Mouse (Mus musculus) testis, adult 2 months (tissue): ENCODE data around the gene Phactr2. TPM values are rescaled to one million over a fixed set of nuclear protein-coding genes. Genes with fewer than 3 reads are reported as not detected.

Source experiments
- H3K27ac ChIP-seq: fragments of 200-500 bp; 2 replicates; pipeline ENCODE4 v1.5.1; 2012; ENCODE audit warnings: low read depth, low read length; ENCODE audit not compliant: control insufficient read depth, insufficient read depth
- H3K27me3 ChIP-seq: fragments of 200-500 bp; 2 replicates; pipeline ENCODE4 v1.6.1; 2012; ENCODE audit warnings: mild to moderate bottlenecking, low read length, moderate library complexity; ENCODE audit not compliant: control insufficient read depth, insufficient read depth
- H3K36me3 ChIP-seq: fragments of 200-500 bp; 2 replicates; pipeline ENCODE4 v1.6.1; 2012; ENCODE audit warnings: mild to moderate bottlenecking, low read length; ENCODE audit not compliant: control insufficient read depth, insufficient read depth
- H3K4me1 ChIP-seq: fragments of 200-500 bp; 2 replicates; pipeline ENCODE4 v1.6.1; 2012; ENCODE audit warnings: low read length; ENCODE audit not compliant: control insufficient read depth, insufficient read depth
- H3K4me3 ChIP-seq: fragments of 200-500 bp; 2 replicates; pipeline ENCODE4 v1.5.1; 2012; ENCODE audit warnings: low read depth, mild to moderate bottlenecking, low read length, moderate library complexity, mixed read lengths; ENCODE audit not compliant: control insufficient read depth
- CTCF ChIP-seq: fragments of 200-500 bp; IDR thresholded peaks from 2 replicates; pipeline ENCODE4 v1.5.1; 2012; ENCODE audit warnings: low read depth, mild to moderate bottlenecking, inconsistent platforms, low read length, moderate library complexity; ENCODE audit not compliant: control insufficient read depth, insufficient read depth, insufficient replicate concordance
- POLR2A ChIP-seq: fragments of 200-500 bp; IDR thresholded peaks from 2 replicates; pipeline ENCODE4 v1.6.1; 2012; ENCODE audit warnings: low read depth, mild to moderate bottlenecking, inconsistent platforms, low read length, moderate library complexity; ENCODE audit not compliant: control insufficient read depth
- polyA plus RNA-seq: library from polyadenylated mRNA; depleted of rRNA; stranded (reverse); fragments of >200 nt; gene quantifications from 2 replicates; pipeline ENCODE4 v1.2.3, GENCODE M21; 2012

Gene Phactr2
- polyA plus RNA-seq, 1 experiment, result 3.5 TPM

DNA sequence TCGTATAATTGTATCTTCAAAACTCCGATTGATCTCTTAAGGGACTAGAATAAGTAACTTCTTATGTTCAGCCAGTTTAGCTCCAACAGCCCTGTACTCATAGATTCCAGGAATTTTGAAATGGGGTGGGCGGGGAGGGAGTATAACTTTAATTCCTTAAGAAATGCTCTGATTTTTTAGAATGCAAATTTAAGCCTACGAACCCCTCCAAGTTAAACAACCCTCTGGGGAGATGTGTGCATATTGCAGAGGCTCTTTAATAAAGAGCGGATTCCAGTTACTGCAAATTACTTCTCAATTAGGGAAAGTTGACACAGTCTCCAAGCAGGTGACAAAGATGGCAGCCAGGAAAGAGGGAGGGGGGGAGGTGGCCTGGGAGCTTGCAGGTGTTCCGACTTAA lies 138.4 kb downstream of the Phactr2 start:
- no peaks in the 10 kb centered on the region for H3K36me3 ChIP-seq
- no peaks in the 10 kb centered on the region for H3K27me3 ChIP-seq
- TF ChIP-seq POLR2A (no peak), CTCF (no peak)
- H3K4me3 ChIP-seq, result no peak overlapping the region
- no peaks in the 10 kb centered on the region for H3K4me1 ChIP-seq
- H3K27ac ChIP-seq, result no peak overlapping the region

DNA sequence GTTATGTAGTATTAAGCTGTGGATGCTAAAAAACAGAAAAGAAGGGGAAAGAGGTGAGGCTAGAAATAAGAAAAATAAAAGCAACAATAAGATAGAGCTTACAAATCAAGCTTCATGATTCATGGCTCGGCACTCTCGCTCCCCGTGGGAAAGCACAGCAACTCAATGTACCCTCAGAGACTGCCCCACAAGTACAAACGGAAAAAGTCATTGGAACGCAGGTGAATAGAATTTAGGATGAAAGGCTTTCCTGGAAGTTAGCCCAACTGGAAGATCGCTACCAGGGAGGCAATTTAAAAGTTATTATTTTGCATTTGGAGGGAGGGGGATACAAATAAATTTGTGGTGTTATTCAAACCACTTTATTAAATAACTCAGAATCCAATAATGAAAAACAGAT lies 138.9 kb downstream of the Phactr2 start:
- TF ChIP-seq POLR2A (no peak), CTCF (no peak)
- no peaks in the 10 kb centered on the region for H3K4me1 ChIP-seq
- H3K4me3 ChIP-seq, result no peak overlapping the region
- H3K36me3 ChIP-seq, result no peaks in the 10 kb centered on the region
- H3K27ac ChIP-seq, result no peak overlapping the region
- H3K27me3 ChIP-seq, result no peaks in the 10 kb centered on the region

DNA sequence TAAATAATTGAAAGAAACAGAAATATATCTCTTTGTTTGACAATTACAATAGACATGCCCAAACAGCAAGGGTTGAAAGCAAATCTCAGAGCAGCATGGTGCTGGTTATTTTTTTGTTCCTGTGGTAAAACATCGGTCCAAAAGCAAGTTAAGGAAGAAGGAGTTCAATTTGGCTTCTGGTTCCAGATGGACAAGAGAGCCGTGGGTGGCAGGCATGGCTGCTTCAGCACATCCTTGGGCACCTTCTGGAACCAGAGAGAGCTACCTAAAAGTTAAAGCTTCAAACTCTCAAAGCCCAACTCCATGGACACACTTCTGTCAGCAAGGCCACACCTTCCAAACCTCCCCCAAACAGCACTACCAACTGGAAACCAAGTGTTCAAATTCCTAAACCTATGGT lies 140.4 kb downstream of the Phactr2 start:
- Histone ChIP-seq H3K4me3 (no peak overlapping the region), H3K27ac (no peak overlapping the region), H3K36me3 (no peaks in the 10 kb centered on the region), H3K4me1 (no peaks in the 10 kb centered on the region), H3K27me3 (no peaks in the 10 kb centered on the region)
- TF ChIP-seq CTCF (no peak), POLR2A (no peak)

DNA sequence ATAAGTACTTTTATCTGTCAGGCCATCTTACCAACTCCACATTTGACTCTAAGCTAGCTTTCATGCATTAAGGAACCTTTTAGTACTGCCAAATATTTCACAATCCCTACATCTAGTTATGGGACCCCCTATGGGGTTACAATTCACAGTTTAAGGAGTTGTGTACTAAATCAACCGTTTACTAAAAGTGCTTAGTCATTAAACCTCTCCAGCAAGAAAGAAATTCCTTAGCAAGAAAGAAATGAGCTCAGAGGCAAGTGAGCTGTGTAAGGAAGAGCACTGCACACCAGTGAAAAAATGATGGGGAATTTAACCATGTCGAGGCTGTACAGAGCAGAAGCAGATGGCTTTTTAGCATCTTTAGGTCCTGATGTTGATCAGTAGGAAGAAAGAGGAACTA lies 141.2 kb downstream of the Phactr2 start:
- H3K4me3 ChIP-seq, result no peak overlapping the region
- no peak for TF ChIP-seq POLR2A
- TF ChIP-seq CTCF, result no peak
- H3K4me1 ChIP-seq, result no peaks in the 10 kb centered on the region
- no peak overlapping the region for H3K27ac ChIP-seq
- H3K36me3 ChIP-seq, result no peaks in the 10 kb centered on the region
- no peaks in the 10 kb centered on the region for H3K27me3 ChIP-seq

DNA sequence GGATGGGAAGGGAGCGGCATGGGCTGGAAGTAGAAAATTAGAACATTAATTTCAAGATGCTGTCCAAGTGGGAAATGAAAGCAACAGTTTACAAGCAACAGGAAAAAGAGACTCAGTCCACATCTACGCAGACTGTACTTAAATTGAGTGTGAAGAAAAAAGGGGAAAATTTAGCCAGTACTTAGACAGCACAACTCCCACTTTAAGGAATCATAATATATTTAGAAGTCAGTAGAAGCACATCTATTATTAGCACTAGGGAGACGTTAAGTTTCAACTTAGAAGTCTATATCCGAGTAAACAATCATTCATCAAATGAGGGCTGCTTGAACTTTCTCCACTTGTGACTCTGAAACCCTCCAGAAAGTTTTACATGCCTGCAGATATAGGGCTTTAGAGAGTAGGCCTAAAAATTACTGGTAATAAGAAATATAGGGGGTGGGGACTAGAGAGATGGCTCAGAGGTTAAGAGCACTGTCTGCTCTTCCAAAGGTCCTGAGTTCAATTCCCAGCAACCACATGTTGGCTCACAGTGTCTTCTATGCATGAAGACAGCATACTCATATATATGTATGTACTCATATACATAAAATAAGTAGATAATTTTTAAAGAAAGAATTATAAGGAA lies 142.7 kb downstream of the Phactr2 start:
- no peak overlapping the region for H3K27ac ChIP-seq

DNA sequence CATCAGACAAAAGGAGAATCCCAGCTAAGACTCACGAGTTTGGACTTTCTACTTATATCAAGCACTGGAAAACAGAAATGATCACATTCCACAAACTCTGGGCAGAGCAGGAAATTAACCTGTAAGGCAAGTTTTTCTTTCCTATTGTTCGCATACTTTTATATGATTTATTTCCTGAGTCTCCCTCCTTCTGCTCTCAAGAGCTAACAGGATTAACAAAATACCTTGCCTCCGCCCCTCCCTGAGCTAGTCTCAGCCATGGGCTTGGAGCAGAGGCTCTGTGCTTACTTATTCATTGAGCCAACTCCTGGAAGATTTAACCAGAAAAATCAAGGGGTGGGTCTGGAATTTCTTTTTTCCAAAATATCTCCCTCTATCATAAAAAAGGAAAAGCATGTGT lies 145.6 kb downstream of the Phactr2 start:
- Histone ChIP-seq H3K27ac (no peak overlapping the region), H3K36me3 (no peaks in the 10 kb centered on the region), H3K27me3 (no peaks in the 10 kb centered on the region), H3K4me1 (peaks cover 4% of the 10 kb centered on the region), H3K4me3 (no peak overlapping the region)
- TF ChIP-seq CTCF, result no peak

More for the DNA sequence above, 142.7 kb downstream of the Phactr2 start:
- H3K36me3 ChIP-seq, result no peaks in the 10 kb centered on the region
- H3K27me3 ChIP-seq, result no peaks in the 10 kb centered on the region
- no peak overlapping the region for H3K4me3 ChIP-seq
- no peaks in the 10 kb centered on the region for H3K4me1 ChIP-seq
- TF ChIP-seq CTCF (no peak), POLR2A (no peak)

DNA sequence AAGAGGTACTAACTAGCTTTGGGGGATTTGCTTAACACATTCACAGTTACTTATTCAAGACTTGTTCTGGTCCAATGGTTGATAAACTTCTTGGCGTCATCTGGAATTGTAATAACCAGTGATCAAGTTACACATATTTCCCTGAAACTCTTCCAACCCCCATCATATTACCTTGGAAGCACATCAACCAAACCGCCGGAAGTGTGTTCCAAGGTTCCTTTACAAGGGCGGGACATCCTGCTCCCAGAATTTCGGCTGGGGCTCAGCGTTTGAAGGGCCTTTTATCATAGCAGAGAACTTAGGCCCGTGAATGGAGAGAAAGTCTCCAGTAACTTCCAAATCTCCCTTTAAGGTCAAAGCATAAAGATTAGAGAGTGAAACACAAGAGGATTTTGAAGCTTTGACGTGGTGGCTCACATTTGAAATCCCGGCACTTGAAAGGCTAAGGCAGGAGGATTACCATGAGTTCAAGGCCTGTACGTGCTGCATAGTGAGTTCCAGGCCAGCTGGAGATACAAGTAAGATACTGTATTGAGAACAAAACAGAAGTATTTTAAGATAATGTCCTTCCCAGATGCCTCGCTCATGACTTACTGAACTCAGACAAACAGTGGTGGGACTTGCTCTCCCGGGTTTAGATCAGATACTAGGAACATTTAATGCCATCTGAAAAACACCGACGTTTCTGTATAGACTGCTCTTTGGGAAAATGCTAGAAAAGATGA lies 147.9 kb downstream of the Phactr2 start:
- H3K4me3 ChIP-seq, result no peak overlapping the region
- peaks cover 9% of the 10 kb centered on the region for H3K4me1 ChIP-seq
- H3K36me3 ChIP-seq, result no peaks in the 10 kb centered on the region
- no peaks in the 10 kb centered on the region for H3K27me3 ChIP-seq
- H3K27ac ChIP-seq, result no peak overlapping the region; the same call in 1 of the 2 replicates
- TF ChIP-seq CTCF (no peak), POLR2A (no peak)

DNA sequence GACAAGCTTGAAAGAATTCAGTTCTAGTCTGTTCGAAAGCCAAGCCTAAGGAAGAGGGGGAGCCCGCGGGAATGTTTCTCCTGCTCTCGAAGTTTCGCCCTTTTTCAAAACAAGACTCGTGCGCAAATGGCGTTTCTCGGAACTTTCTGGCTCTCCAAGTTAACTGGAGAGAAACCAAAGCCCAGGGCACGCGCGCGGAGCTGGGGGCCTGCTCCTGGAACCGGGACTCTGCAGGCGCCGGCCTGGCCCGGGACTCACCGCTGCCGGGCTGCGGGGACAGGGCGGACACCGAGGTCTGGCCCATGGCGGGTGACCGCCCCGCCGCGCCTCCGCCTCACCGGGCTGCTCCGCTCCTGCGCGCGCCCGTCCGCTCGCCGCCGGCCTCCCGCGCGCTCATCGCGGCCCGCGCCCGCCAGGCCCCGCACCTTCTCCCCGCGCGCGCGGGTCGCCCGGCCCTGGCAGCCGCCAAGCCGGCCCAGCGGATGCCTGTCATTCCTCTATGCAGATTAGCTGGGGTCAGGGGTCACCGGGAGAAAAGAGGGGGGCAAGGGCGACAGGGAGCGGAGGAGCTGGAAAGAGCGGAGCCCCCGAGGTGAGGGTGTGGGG lies 150.3 kb downstream of the Phactr2 start:
- H3K27ac ChIP-seq, result peak overlapping the region; percentile 72
- H3K4me3 ChIP-seq, result peak overlapping the region; percentile 82
- no peaks in the 10 kb centered on the region for H3K36me3 ChIP-seq
- TF ChIP-seq CTCF (no peak), POLR2A (no peak; the same call in 1 of the 2 replicates)
- peaks cover 9% of the 10 kb centered on the region for H3K4me1 ChIP-seq
- H3K27me3 ChIP-seq, result no peaks in the 10 kb centered on the region
